Mouse (Mus musculus) lung, adult 18-20 months (tissue): ENCODE data around the gene Bnc2.

Experiments used
- DNase-seq, 2 experiments: peaks; one replicate each; pipeline ENCODE4 v3.0.0; 2022; ENCODE audit warnings: mixed read lengths in 2 of 2

The Bnc2 gene

GRCm38 (mm10) chr4:84502581-84503269, 172.3 kb downstream of the Bnc2 start:
- no peak for DNase-seq

- DNase-seq = no peak
Measured at GRCm38 (mm10) chr4:84500796-84501349, 174.2 kb downstream of the Bnc2 start.

GRCm38 (mm10) chr4:84500259-84500658, 174.8 kb downstream of the Bnc2 start:
- DNase-seq = no peak

GRCm38 (mm10) chr4:84498469-84498868, 176.6 kb downstream of the Bnc2 start:
- no peak for DNase-seq

GRCm38 (mm10) chr4:84488323-84488722, 186.8 kb downstream of the Bnc2 start:
- no peak for DNase-seq

GRCm38 (mm10) chr4:84482680-84483079, 192.4 kb downstream of the Bnc2 start:
- DNase-seq = no peak

- DNase-seq = no peak
Measured at GRCm38 (mm10) chr4:84472643-84473042, 202.4 kb downstream of the Bnc2 start.

- no peak for DNase-seq
Measured at GRCm38 (mm10) chr4:84470106-84470885, 204.8 kb downstream of the Bnc2 start.

- no peak for DNase-seq
Measured at GRCm38 (mm10) chr4:84469400-84469799, 205.7 kb downstream of the Bnc2 start.

GRCm38 (mm10) chr4:84467722-84468121, 207.4 kb downstream of the Bnc2 start:
- no peak for DNase-seq

- DNase-seq = no peak
Measured at GRCm38 (mm10) chr4:84458218-84458560, 216.9 kb downstream of the Bnc2 start.

- DNase-seq = no peak
Measured at GRCm38 (mm10) chr4:84457512-84458217, 217.4 kb downstream of the Bnc2 start.

GRCm38 (mm10) chr4:84456853-84457249, 218.2 kb downstream of the Bnc2 start:
- no peak for DNase-seq

GRCm38 (mm10) chr4:84456198-84456852, 218.8 kb downstream of the Bnc2 start:
- no peak for DNase-seq

GRCm38 (mm10) chr4:84454493-84454892, 220.6 kb downstream of the Bnc2 start:
- DNase-seq = no peak

- DNase-seq = no peak
Measured at GRCm38 (mm10) chr4:84453586-84453985, 221.5 kb downstream of the Bnc2 start.

- DNase-seq = no peak
Measured at GRCm38 (mm10) chr4:84452642-84453041, 222.4 kb downstream of the Bnc2 start.

GRCm38 (mm10) chr4:84449246-84450005, 225.6 kb downstream of the Bnc2 start:
- no peak for DNase-seq

- DNase-seq = no peak
Measured at GRCm38 (mm10) chr4:84433324-84433723, 241.8 kb downstream of the Bnc2 start.

- DNase-seq = no peak
Measured at GRCm38 (mm10) chr4:84431677-84432515, 243.2 kb downstream of the Bnc2 start.

GRCm38 (mm10) chr4:84427955-84428354, 247.1 kb downstream of the Bnc2 start:
- no peak for DNase-seq
